Mouse (Mus musculus) adrenal gland, adult 2 months (tissue): ENCODE measurements around the gene Tmeff1. TPM values are rescaled to one million over a fixed set of nuclear protein-coding genes. Genes with fewer than 3 reads are reported as not detected.

Source experiments
- DNase-seq: peaks from one replicate; pipeline ENCODE4 v3.0.0; 2021
- polyA plus RNA-seq: library from polyadenylated mRNA; depleted of rRNA; stranded (reverse); fragments of >200 nt; gene quantifications from 2 replicates; pipeline ENCODE4 v1.2.3, GENCODE M21; 2012
- total RNA-seq, 2 experiments: library from RNA; stranded (reverse); gene quantifications; 2 replicates each; pipeline ENCODE4 v1.2.3; 2021

Tmeff1 gene
- total and polyA plus RNA-seq, 3 experiments: 2.4 to 16.2 (median 9.8) TPM

GRCm38 (mm10) chr4:48564962-48565361, 20.0 kb upstream of the Tmeff1 start:
- DNase-seq: no peak

GRCm38 (mm10) chr4:48576361-48576760, 8.6 kb upstream of the Tmeff1 start:
- DNase-seq: no peak

DNA sequence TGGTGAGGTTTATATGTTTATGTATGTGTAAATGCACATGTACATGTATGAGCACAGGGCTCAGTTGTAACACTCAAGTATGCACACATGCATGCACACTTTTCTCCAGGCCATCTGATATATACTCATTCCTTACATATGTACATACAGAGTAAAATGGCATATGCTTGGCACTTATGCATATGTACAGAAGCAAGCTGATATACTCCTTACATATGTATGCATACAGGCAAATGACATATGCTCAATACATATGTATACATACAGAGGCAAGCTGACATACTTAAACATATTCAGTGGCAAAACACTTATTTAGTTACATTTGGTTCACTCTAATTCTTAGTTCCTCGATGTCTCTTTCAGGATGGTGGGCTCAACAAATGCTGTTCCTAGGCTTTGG, 7.1 kb upstream of the Tmeff1 start:
- no peak for DNase-seq

GRCm38 (mm10) chr4:48578399-48578798, 6.6 kb upstream of the Tmeff1 start:
- DNase-seq: peak; percentile 7

DNA sequence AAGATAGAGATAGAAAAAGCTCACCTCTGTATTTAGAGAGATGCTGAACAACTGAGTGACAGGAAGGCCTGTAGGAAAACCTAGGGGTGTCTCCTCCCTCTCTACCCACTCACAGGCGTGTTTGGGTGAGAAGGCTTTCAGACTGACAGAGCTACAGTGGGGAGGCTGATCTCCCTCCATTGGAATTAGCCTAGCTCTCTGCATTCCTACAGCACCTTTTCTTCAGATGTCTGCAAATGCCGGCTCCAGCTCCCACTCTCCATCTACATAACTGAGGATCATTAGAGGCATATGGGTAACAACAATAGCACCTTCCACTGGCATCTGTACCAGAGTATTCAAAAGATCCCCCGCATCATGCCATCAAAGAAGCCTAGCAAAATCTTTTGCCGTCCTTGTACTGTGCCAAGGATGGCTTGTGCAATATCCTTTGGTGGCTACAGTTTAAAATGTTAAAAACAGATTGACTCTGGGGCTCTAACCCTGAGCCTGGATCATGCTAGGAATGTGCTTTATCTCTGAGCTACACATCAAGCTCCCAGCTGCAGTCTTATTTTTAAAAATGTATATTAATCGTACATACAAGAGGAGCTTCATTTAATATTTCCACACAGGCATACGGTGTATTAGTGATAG, 5.4 kb upstream of the Tmeff1 start:
- DNase-seq: peak; percentile 32

DNA sequence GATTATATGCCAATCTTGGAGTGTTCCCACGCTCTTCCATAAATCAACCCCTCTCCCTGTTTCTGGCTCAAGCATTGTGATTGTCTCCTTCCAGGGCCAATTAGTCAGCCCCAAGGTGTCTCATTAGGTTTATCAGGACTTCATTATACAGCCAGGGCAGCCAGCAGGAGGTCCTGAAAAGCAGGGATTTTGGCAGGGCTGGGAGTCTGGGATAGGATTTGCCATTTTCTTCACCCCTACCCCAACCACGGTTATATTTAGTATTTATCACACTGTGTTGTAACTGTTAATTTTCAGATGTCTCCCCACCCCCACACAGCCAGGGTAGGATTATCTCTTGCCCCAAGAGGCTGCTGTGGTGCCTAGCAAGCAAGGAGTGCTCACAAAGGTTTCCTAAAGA, 3.8 kb upstream of the Tmeff1 start:
- DNase-seq: no peak

GRCm38 (mm10) chr4:48581993-48582392, 3.0 kb upstream of the Tmeff1 start:
- DNase-seq: no peak

DNA sequence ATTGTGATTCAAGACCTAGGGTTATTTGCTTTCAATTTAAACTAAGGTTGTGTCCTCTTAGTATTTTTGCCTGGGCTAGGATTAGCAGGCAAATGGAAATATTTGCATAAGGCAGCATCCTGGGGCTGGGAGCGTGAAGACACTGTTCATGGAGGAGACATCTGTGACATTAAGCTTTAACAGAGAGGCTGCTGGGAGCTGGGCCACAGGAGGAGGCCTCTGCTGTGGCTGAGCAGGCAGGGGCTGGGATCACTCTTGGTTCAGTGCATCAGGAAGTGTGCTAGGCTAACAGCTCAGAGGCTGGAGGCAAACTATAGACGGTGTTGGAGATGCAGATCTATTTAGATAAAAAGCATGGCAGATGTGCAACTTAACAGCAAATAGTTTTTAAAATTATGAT, 2.0 kb upstream of the Tmeff1 start:
- no peak for DNase-seq

- peak; percentile 66 for DNase-seq
These were observed 496 bp downstream of the Tmeff1 start for GRCm38 (mm10) chr4:48585241-48586098.

DNA sequence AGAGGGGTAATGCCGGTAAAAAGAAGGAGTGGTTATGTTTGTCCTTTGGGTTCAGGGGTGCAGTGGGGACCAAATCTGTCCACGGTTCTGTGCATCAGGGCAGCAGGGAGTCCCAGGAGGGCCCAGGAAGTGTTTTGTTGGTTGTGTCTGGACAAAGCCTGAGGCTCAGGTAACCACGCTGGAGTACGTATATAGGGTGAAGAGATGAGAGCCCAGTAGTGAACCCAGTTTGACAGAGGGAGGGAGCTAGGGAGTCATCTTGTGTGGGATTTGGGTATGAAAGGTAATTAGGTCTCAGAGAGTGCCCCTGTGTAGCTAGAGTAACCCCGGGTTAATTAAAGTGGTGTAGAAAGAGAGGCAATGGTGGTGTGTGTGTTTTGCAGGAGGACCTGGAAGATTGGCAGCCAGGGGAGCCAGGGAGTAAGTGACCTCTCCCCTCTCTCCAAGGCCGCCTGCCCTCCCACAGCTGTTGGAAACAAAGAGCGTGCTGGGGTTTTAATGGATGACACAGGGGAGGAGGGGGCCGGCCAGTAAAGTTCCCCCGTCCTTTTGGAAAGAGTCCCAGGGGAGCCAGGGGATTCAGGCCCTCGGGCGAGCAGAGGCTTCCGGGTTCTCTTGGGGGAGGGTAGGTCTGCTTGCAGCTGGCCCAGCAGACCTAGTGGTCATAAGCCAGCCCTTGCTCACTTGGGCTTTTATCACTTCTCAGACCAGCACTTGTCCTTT, 1.3 kb downstream of the Tmeff1 start:
- DNase-seq: peak; percentile 20

DNA sequence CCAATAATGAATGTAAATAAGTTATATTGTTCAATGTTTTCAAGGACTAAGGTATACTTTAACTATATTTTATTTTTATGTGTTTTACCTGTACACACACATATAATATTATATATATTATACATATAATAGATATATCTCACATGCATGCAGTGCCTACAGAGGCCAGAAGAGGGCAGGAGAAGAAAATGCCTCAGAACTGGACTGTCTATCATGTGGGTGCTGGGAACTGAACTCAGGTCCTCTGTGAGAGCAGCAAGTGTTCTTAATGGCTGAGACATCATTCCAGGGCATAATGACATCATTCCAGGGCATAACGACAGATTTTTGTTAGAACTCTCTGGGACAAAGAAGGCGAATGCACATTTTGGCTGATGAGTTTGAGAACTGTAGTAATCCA, 2.6 kb downstream of the Tmeff1 start:
- no peak for DNase-seq

DNA sequence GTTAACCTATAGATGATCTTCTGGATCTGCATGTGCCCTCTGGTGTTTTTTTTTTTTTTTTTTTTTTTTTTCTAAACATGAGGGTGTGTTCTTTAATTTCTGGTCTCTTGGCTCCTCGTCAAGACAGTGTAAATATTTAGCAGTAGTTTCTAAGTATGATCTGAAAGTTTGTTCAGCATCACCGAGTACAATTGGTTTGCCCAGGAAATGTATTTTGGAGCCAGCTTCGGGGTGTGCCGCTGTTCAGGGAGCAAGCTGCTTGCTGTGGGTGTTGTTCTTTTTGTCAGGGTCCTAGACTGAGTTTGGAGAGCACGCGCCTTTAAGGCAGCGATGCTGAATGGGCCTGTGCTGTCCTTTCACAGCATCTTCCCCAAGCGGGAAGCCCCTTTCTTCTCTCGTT, 3.6 kb downstream of the Tmeff1 start:
- no peak for DNase-seq

DNA sequence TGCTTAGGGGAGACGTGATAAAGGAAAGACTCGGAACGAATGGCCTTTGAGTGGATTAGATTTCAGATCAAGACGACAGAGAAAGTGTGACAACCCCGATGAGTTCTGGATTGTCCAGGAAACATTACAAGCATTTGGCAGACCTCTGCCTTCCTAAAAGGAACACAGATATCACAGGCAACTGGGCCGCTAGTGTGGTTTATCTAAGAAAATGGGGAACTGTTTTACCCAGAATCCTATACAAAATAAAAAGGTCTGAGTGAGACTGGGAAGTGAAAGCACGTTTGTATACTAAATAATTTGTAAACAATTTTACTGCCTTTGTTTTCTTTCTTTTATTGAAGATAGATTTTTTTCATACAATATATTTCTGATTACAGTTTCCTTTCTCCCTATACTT, 5.9 kb downstream of the Tmeff1 start:
- DNase-seq: no peak

DNA sequence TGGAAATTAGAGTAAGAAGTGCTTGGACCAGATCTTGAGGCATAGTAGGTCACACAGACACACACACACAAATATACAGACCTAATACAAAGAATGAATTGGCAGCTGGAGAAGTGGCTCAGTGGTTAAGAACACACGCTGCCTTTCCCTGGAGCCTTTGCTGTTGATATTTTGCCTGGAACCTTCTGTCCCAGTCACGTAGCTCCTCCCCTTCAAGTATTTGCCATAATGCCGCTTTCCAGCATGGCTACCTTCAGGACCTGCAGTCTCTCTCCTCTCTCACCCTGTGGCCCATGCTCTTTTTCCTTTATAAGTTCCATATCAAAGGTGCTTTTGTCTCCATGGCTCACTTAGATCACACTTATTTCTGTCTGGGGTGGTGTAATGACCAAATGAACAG, 6.4 kb downstream of the Tmeff1 start:
- no peak for DNase-seq

GRCm38 (mm10) chr4:48592328-48592727, 7.4 kb downstream of the Tmeff1 start:
- no peak for DNase-seq

GRCm38 (mm10) chr4:48592844-48593243, 7.9 kb downstream of the Tmeff1 start:
- DNase-seq: no peak

DNA sequence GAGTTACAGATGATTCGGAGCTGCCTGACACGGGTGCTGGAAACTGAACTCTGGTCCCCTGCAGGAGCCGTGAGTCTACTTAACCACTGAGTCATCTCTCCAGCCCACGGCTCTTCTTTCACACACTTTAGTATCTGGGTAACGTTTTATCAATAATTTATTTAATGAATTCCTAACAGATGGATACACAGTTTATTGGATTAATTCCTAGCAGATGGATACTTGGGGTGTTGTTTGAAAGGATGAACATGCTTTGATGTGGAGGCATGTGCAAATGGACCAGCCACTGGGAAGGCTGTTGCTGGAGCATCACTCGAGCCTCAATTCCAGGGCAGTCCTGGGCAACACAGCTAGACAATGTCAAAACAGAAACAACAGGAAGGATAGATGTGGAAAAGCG, 11.1 kb downstream of the Tmeff1 start:
- no peak for DNase-seq

DNA sequence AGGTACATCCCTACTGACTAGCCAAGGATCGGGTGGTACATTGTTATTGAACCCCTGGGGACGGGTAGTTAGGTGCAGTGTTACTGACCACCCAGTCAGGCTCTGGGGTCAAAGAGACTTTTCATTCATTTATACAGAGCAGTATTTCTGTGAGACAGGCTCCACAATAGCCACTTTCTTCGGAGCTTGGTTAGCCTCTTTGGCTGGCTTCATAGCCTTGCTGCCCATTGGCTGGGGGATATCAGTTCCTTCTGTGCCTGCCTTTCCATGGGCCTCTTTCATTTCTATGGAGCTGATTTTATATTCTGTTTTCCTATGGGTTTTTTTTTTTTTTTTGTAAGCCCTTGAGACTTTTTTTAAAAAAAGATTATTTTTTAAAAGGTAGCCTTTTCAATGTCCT, 20.7 kb downstream of the Tmeff1 start:
- no peak for DNase-seq

DNA sequence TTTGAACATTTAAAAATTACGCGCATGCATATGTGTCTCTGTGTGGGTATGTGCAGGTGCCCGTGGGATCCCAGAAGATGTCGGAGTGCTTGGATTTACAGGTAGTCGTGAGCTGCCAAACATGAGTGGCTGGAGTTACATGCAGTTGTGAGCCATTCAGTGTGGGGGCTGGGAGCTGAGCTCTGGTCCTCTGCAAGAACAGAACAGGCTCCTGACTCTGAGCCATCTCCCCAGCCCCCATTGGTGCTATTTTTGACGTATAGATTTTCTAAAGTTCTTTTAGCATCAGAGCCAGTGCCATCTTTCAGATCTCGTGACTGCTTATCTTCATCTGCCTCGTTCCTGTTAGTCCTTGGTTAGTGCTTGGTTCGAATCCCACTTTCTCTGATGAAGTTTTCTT, 24.5 kb downstream of the Tmeff1 start:
- no peak for DNase-seq

- DNase-seq: no peak
These were observed 25.3 kb downstream of the Tmeff1 start for GRCm38 (mm10) chr4:48610251-48610650.

DNA sequence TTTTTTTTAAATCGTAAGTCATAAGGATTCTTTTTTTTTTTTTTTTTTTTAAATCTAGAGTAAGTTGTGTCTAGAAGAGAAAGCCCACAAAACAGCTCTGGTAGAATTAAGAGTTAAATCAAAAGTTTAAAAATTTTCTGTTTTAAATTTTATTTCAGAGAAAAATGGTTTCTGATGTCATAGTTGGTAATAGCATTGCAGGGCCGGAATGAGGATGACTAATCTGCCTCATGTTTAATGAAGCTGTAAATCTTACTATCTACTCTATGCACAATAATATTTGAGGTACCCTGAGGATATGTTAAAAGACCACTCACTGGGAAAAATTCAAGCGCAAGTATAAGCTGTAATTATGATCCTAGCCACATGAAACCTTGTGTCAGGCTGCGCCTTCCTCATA, 30.5 kb downstream of the Tmeff1 start:
- no peak for DNase-seq

DNA sequence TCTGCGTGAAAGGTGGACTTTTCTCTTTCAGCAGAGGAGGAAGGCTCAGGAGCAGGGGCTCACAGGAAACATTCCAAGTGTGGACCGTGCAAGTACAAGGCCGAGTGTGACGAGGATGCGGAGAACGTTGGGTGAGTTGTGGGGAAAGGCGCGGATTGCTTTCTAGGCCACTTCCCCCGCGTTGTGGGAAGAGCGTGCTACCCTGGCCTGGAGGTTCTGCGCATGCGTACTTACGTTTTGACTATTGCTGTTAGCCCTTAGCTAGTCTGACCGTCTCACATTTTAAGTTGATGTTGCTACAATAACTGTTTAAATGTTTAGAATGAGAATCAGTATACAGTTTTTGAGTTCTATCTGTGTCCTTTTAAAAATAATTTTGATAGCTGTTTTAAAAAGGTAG, 32.2 kb downstream of the Tmeff1 start:
- DNase-seq: no peak

GRCm38 (mm10) chr4:48620121-48620520, 35.1 kb downstream of the Tmeff1 start:
- no peak for DNase-seq
